Comparison of ENCODE assay signal across 8 mouse cellular contexts in the genomic region with DNA sequence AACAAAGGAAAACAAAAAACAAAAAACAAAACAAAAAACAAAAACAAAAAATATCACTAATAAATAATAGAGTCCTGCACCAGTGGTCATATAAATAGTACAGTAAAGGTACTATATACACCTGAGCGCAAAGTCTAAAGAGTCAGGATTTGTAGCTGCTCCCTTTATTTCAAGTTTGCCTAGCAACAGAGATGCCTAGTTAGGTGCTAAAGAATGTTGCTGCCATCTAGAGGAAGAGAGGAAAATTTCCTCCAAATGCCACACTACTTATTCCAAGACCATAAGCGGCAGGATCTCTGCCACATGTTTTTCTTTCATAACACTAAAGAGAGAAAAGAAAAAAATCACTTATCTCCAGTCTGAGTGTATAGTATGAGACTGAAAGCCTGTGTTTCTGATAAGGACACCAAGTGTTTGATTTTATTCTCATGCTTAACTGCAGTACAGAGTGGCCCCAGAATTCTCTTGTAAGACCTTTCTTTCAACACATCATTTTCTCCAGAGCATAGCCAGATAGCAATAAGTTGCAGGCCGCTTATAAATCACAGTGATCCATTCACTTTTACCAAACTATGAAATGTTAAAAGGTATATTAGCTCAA. TPM values are rescaled to one million over a fixed set of nuclear protein-coding genes. Genes with fewer than 3 reads are reported as not detected.
A peak's percentile ranks its signal among the peaks of the same experiment; 100 is the strongest.
DNase-seq lines count a peak whose midpoint lies in the region; ATAC-seq and TF ChIP-seq lines count a peak whose summit lies in the region.

No protein-coding gene starts in this region.

- no peaks in the 10 kb centered on the region for H3K36me3 ChIP-seq in kidney, postnatal 0 days (ENCODE audit: insufficient read depth, low read length)
- H3K36me3 ChIP-seq in forebrain, embryonic 15.5 days, result no peaks in the 10 kb centered on the region

- H3K27ac ChIP-seq in kidney, postnatal 0 days, result no peak overlapping the region
- no peak overlapping the region for H3K27ac ChIP-seq in forebrain, embryonic 15.5 days (replicated peaks)

- no peak overlapping the region for H3K4me2 ChIP-seq in kidney, postnatal 0 days (ENCODE audit: low read length)
- H3K4me2 ChIP-seq in forebrain, embryonic 15.5 days (replicated peaks), result no peak overlapping the region

- intact Hi-C loops in left cerebral cortex, postnatal 4 days (cut with DNase I), result loop anchor here (1.0 to 5.0 kb wide), 2 partner anchors 174 to 846 kb away; no protein-coding TSS in a partner anchor

- 42% methylated on average over 3 of the region's 3 CpGs for WGBS in kidney, postnatal 0 days
- 45% methylated on average over 3 of the region's 3 CpGs for WGBS in forebrain, embryonic 15.5 days

- H3K9me3 ChIP-seq in kidney, postnatal 0 days (replicated peaks; ENCODE audit: low read length), result no peaks in the 10 kb centered on the region
- H3K9me3 ChIP-seq in forebrain, embryonic 15.5 days, result no peaks in the 10 kb centered on the region

- H3K4me1 ChIP-seq in kidney, postnatal 0 days (replicated peaks; ENCODE audit: insufficient read depth, low read length), result no peaks in the 10 kb centered on the region
- H3K4me1 ChIP-seq in forebrain, embryonic 15.5 days, result peaks cover 14% of the 10 kb centered on the region

- H3K4me3 ChIP-seq in kidney, postnatal 0 days (replicated peaks; ENCODE audit: low read depth, low read length), result no peak overlapping the region
- no peak overlapping the region for H3K4me3 ChIP-seq in forebrain, embryonic 15.5 days

- H3K27me3 ChIP-seq in kidney, postnatal 0 days (ENCODE audit: insufficient read depth, low read length), result no peaks in the 10 kb centered on the region
- no peaks in the 10 kb centered on the region for H3K27me3 ChIP-seq in forebrain, embryonic 15.5 days

- no peak overlapping the region for H3K9ac ChIP-seq in kidney, postnatal 0 days (ENCODE audit: low read depth, low read length)
- no peak overlapping the region for H3K9ac ChIP-seq in forebrain, embryonic 15.5 days (replicated peaks)

- ATAC-seq in kidney, postnatal 0 days (replicated peaks; ENCODE audit: low FRiP score, low read depth), result peak; percentile 76
- peak; percentile 73 for ATAC-seq in forebrain, embryonic 15.5 days (replicated peaks)
- ATAC-seq in megakaryocyte, adult 5-6 weeks (ENCODE audit: poor library complexity, severe bottlenecking), result peak; percentile 58

- DNase-seq in kidney, postnatal 0 days (ENCODE audit: low spot score), result peak; percentile 92
- no peak for DNase-seq in kidney, postnatal 4 days
- DNase-seq in R1 (ENCODE audit: low read depth, low spot score), result peak; percentile 73
- DNase-seq in right cerebral cortex, adult 2 months (ENCODE audit: low spot score in 2 of 2), result no peak
- DNase-seq in left cerebral cortex, postnatal 4 days, result no peak
- DNase-seq in right cerebral cortex, postnatal 36 days (ENCODE audit: low spot score in 2 of 2), result no peak

- TF ChIP-seq CTCF in kidney, postnatal 0 days (IDR thresholded peaks at IDR 0.05; ENCODE audit: low read depth), result peak; percentile 89

RNA-seq across cellular contexts. Expression of gene Actbl2, which starts 16.8 kb away (rescaled TPM):
- polyA plus RNA-seq in kidney, postnatal 0 days (2015; fragmentation: Nextera tagmentation; extraction: Ambion mirVana), result not detected in 2 replicates
- polyA plus RNA-seq in forebrain, embryonic 15.5 days (2015; fragmentation: Nextera tagmentation; extraction: Ambion mirVana), result not detected in 2 replicates
- total RNA-seq in megakaryocyte, adult 5-6 weeks (2015), result not detected in 2 replicates
- total RNA-seq in megakaryocyte, adult 5-6 weeks (2017), result not detected in 2 replicates
- not detected for total RNA-seq in left cerebral cortex, postnatal 4 days (2021)

Comparison
In these comparisons a context has a peak if more than half of its experiments do, and no peak if none do; other contexts are left out.
1. DNase-seq: peak in kidney, postnatal 0 days (single experiment) and R1 (single experiment); none in kidney, postnatal 4 days (0 of 2), right cerebral cortex, adult 2 months (0 of 2), left cerebral cortex, postnatal 4 days (single experiment) and right cerebral cortex, postnatal 36 days (0 of 2).
2. Peak in every context shown above with its lines, with median percentiles within 50 percentile points of each other: ATAC-seq.